Mouse (Mus musculus): ENCODE results near the gene Rtkn2. TPM values are rescaled to one million over a fixed set of nuclear protein-coding genes. Genes with fewer than 3 reads are reported as not detected.

The Rtkn2 gene
- polyA plus RNA-seq, 1 experiment from 2014 or later, result 1.2 TPM

DNA sequence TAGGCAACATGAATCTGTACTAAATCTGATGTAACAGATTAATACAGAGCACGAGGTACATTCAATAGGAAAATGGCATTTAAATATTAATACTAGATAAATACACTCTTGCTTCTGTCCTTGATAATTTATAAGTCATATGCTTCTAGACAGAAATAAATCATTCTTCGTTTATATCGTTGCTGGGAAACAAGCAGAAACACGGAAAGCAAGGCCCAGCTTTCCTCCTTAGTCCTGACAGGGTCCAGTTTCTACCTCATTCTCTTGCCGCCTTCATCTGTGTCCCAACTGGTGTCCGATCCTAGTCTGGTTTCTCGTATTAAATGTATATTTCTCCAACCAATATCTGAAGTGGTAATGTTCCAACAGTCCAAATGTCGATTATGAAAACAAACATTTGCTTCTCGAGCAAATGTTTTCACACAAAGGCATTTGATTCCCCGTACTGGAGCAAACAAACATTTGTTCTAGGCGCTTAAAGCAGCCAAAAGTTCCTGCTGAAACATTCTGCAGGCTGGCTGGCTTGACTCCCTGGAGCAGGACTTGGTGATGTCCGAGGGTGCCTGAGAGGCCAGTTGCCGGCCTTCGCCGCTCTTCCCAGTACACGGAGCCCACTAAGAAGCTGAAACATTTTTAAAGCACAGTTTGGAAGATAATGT is 81.3 kb downstream of the Rtkn2 start:
- H3K27ac ChIP-seq (ENCODE audit: low read depth, low read length), result peak overlapping the region; percentile 43; the same call in 1 of the 2 replicates
- H3K9me3 ChIP-seq (ENCODE audit: control insufficient read depth), result no peaks in the 10 kb centered on the region
- no peak for ATAC-seq
- H3K4me3 ChIP-seq (ENCODE audit: low read depth, low read length), result no peak overlapping the region
- H3K9ac ChIP-seq (ENCODE audit: low read depth, low read length), result no peak overlapping the region
- no peak for TF ChIP-seq CTCF (IDR thresholded peaks at IDR 0.05; ENCODE audit: low read depth)
- no peaks in the 10 kb centered on the region for H3K27me3 ChIP-seq (replicated peaks; ENCODE audit: control insufficient read depth, insufficient read depth, low read length)
- H3K4me2 ChIP-seq (replicated peaks; ENCODE audit: low read depth), result 0 out of 2 replicates have a peak overlapping the region, but pooled peaks have one; percentile 21
- H3K36me3 ChIP-seq (ENCODE audit: control insufficient read depth, insufficient read depth), result no peaks in the 10 kb centered on the region
- H3K4me1 ChIP-seq (replicated peaks; ENCODE audit: control insufficient read depth, insufficient read depth, low read length), result no peaks in the 10 kb centered on the region
- WGBS, result 47% methylated on average over 16 of the region's 16 CpGs

DNA sequence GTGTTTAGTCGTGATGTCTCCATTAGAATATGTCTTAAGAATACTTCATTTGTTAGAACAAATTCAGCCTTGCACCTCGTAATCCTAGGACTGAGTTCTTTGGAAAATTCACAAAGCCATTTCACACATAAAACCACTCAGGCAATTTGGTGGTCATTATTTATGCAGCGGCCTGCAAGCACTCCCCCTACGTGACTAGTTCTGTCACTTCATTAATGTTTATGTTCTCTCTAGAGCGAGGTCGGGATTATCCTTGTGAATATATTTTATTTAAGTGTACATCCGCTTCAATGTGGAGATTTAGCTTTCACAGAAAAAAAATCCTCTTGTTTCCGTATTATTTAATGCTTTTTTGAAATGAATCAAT is 81.9 kb downstream of the Rtkn2 start:
- Histone ChIP-seq H3K27ac (ENCODE audit: low read depth, low read length) (peak overlapping the region; percentile 43; the same call in 1 of the 2 replicates), H3K4me3 (ENCODE audit: low read depth, low read length) (no peak overlapping the region), H3K36me3 (ENCODE audit: control insufficient read depth, insufficient read depth) (no peaks in the 10 kb centered on the region), H3K4me2 (replicated peaks; ENCODE audit: low read depth) (0 out of 2 replicates have a peak overlapping the region, but pooled peaks have one; percentile 21), H3K9me3 (ENCODE audit: control insufficient read depth) (no peaks in the 10 kb centered on the region), H3K4me1 (replicated peaks; ENCODE audit: control insufficient read depth, insufficient read depth, low read length) (no peaks in the 10 kb centered on the region), H3K27me3 (replicated peaks; ENCODE audit: control insufficient read depth, insufficient read depth, low read length) (no peaks in the 10 kb centered on the region), H3K9ac (ENCODE audit: low read depth, low read length) (no peak overlapping the region)
- ATAC-seq, result no peak
- 0 out of 2 replicates have a peak, but pooled peaks have one; percentile 4 for TF ChIP-seq CTCF (IDR thresholded peaks at IDR 0.05; ENCODE audit: low read depth)
- 54% methylated on average over 8 of the region's 8 CpGs for WGBS

DNA sequence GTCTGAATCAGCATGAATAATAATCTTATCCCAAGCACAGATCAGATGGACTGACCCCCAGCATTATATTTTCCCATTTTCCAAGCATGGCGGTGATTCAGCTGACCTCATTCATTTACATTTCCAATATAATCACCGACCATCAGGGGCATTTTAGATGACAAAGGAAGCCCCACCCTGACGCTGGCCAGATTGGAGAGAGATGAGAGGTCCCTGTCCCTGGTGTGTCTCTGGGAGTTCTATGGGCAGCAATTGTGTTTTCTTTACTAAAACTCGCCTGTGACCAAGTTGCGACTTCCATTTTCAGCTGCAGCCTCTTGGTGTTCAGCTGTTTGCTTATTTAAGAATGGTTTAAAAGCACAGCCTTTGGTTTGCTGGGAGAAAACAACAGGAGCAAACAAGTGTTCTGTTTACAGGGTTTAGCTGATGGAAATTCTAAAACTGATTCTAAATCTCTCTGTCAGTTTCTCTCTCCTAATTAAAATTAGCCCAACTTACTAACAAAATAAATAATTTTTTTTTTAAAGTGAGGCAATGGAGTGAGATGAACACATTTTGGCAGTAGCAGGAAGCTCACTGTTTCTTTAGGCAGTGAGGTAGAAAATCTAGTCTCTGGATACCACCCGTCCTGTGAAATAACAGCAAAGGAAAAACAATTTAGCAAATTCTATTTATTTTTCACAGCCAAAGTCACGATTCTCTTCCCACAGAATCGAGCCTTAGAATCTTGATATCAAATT is 84.6 kb downstream of the Rtkn2 start:
- Histone ChIP-seq H3K9me3 (ENCODE audit: control insufficient read depth) (no peaks in the 10 kb centered on the region), H3K36me3 (ENCODE audit: control insufficient read depth, insufficient read depth) (no peaks in the 10 kb centered on the region), H3K27me3 (replicated peaks; ENCODE audit: control insufficient read depth, insufficient read depth, low read length) (no peaks in the 10 kb centered on the region), H3K9ac (ENCODE audit: low read depth, low read length) (no peak overlapping the region), H3K4me2 (replicated peaks; ENCODE audit: low read depth) (no peak overlapping the region; the same call in 1 of the 2 replicates), H3K4me1 (replicated peaks; ENCODE audit: control insufficient read depth, insufficient read depth, low read length) (no peaks in the 10 kb centered on the region; the same call in 1 of the 2 replicates), H3K4me3 (ENCODE audit: low read depth, low read length) (no peak overlapping the region), H3K27ac (ENCODE audit: low read depth, low read length) (no peak overlapping the region)
- no peak for TF ChIP-seq CTCF (IDR thresholded peaks at IDR 0.05; ENCODE audit: low read depth)
- ATAC-seq, result no peak
- 58% methylated on average over 8 of the region's 8 CpGs for WGBS

DNA sequence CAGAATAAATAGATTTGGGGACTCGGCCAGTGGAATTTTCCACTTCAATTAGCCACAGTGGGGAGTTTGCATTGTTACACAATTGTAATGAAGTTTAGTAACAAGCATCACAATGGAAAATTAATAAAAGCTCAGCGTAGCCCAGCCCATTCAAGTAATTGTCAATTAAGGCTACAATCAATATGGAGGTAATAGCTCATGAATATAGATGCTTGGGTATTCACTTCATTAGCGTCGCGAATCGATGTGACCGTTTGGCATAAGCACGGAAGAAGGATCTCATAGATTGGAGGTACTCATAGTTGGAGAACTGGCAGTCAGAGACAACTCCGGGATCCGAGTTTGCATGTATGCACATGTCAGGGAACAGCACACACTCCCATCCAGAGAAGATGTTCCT is 85.2 kb downstream of the Rtkn2 start:
- Histone ChIP-seq H3K9ac (ENCODE audit: low read depth, low read length) (no peak overlapping the region), H3K4me3 (ENCODE audit: low read depth, low read length) (no peak overlapping the region), H3K27ac (ENCODE audit: low read depth, low read length) (no peak overlapping the region), H3K4me1 (replicated peaks; ENCODE audit: control insufficient read depth, insufficient read depth, low read length) (no peaks in the 10 kb centered on the region; the same call in 1 of the 2 replicates), H3K27me3 (replicated peaks; ENCODE audit: control insufficient read depth, insufficient read depth, low read length) (no peaks in the 10 kb centered on the region), H3K9me3 (ENCODE audit: control insufficient read depth) (no peaks in the 10 kb centered on the region), H3K4me2 (replicated peaks; ENCODE audit: low read depth) (no peak overlapping the region), H3K36me3 (ENCODE audit: control insufficient read depth, insufficient read depth) (no peaks in the 10 kb centered on the region)
- ATAC-seq, result no peak
- 94% methylated on average over 10 of the region's 10 CpGs for WGBS
- TF ChIP-seq CTCF (IDR thresholded peaks at IDR 0.05; ENCODE audit: low read depth), result no peak

DNA sequence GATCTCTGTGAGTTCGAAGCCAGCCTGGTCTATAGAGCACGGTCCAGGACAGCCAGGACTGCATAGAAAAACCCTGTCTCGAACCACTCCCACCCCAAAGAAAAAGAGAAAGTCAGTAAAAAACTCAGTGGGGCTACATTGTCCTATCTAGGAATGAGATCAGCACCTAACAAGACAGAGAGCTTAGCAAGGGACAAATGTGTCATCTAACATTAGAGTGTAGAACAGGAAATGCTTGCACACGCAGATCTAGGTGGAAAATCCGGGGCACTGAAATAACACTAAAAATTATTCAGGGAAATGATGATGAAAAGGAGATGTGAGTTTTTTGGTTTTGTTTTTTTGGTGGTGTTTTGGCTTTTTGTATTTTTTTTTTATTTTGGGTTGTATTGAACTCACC is 86.8 kb downstream of the Rtkn2 start:
- Histone ChIP-seq H3K27me3 (replicated peaks; ENCODE audit: control insufficient read depth, insufficient read depth, low read length) (no peaks in the 10 kb centered on the region), H3K36me3 (ENCODE audit: control insufficient read depth, insufficient read depth) (no peaks in the 10 kb centered on the region), H3K4me1 (replicated peaks; ENCODE audit: control insufficient read depth, insufficient read depth, low read length) (no peaks in the 10 kb centered on the region; the same call in 1 of the 2 replicates), H3K9ac (ENCODE audit: low read depth, low read length) (no peak overlapping the region), H3K27ac (ENCODE audit: low read depth, low read length) (no peak overlapping the region), H3K4me3 (ENCODE audit: low read depth, low read length) (no peak overlapping the region), H3K9me3 (ENCODE audit: control insufficient read depth) (no peaks in the 10 kb centered on the region), H3K4me2 (replicated peaks; ENCODE audit: low read depth) (no peak overlapping the region)
- no peak for TF ChIP-seq CTCF (IDR thresholded peaks at IDR 0.05; ENCODE audit: low read depth)
- 81% methylated on average over 5 of the region's 5 CpGs for WGBS
- ATAC-seq, result no peak

DNA sequence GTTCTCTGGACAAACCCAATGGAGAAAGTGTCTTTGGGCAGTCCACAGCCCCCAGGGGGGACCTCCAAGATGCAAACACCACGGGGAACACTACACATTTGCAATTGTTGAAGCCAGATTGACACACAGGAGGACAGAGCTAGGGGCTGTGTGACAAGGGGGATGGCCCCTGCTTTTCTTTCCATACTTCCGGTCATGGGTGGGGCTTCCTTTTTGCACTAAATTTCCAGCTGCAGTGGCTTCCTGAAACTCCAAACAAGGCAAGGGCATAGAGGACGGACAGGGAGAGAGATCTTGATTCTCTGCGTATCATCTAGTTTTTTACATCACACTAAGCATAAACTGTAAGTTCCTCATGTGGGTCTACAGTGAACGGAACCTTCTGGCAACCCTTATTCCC is 88.6 kb downstream of the Rtkn2 start:
- Histone ChIP-seq H3K9me3 (ENCODE audit: control insufficient read depth) (no peaks in the 10 kb centered on the region), H3K4me1 (replicated peaks; ENCODE audit: control insufficient read depth, insufficient read depth, low read length) (no peaks in the 10 kb centered on the region; the same call in 1 of the 2 replicates), H3K4me2 (replicated peaks; ENCODE audit: low read depth) (no peak overlapping the region), H3K4me3 (ENCODE audit: low read depth, low read length) (no peak overlapping the region), H3K9ac (ENCODE audit: low read depth, low read length) (no peak overlapping the region), H3K36me3 (ENCODE audit: control insufficient read depth, insufficient read depth) (no peaks in the 10 kb centered on the region), H3K27me3 (replicated peaks; ENCODE audit: control insufficient read depth, insufficient read depth, low read length) (no peaks in the 10 kb centered on the region), H3K27ac (ENCODE audit: low read depth, low read length) (no peak overlapping the region)
- no peak for TF ChIP-seq CTCF (IDR thresholded peaks at IDR 0.05; ENCODE audit: low read depth)
- 69% methylated on average over 5 of the region's 5 CpGs for WGBS
- no peak for ATAC-seq
